Mouse (Mus musculus): ENCODE results near the gene Mrpl58. TPM values are rescaled to one million over a fixed set of nuclear protein-coding genes. Genes with fewer than 3 reads are reported as not detected.
"Not testable (repeated sequence)": the region's sequence is repeated elsewhere in the genome, so short reads cannot be mapped to it uniquely, and the experiment has no call there.

Mrpl58 gene
- total RNA-seq, 2 experiments from 2014 or later, result 97.9 to 109 TPM

DNA sequence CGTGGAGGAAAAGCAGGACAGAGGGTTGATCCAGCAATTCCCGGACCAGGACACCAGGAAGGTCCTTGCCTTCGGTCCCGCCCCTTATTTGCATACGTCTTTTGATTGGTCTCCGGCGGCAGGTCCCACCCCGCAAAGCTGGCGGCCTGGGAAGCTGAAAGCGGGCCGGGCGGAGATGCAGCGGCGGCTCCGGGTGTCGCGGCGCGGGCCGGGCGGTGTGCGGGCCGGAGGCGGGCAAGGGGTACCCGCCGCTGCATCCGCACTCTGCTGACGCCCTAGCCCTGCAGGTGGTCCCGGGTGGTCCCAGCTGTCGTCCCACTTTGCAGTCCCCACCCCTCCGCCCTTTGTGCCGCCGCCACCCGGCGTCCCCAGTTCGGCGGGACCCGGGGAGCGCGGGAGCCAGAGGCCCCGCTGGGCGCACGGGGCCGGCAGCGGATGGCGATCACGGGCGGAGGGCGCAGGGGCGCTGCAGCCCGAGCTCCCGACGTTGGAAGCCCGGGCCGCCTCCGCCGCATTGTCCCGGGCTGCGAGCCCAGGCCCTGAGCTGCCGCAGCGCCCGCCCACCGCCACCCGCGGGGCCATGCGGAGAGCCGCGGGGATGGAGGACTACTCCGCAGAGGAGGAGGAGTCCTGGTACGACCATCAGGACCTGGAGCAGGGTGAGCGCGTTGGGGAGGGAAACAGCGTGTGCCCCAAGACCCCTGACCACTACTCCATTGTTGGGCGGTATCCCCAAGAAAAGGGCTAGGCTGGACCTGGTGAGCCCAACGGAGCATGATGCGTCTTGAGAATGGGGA lies 21.6 kb upstream of the Mrpl58 start, which contains the start of gene Cdr2l:
Cdr2l (plus strand) TSS at position 174 of the 797 bp plus-strand sequence.
- intact Hi-C loops (cut with DNase I), result no loop called here
- peak; percentile 92 for DNase-seq

DNA sequence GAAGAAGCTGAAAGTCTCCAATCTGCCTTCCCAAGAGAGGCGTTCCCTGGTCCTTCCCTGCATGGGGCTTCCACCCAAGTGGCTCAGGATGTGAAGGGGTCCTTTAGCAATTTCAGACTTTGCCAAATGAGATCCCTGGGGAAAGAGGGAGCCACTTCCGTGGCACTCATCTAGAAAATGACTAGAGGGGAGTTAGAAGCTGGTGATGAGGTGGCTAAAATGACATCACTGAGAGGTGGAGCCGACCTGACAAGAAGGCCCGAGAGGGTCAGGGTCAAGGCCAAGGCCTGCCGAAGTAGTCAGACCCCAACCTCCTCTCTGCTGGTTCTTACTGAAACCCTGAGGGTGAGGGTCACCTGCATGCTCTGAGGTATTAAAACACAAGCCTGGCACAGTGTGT lies 20.7 kb upstream of the Mrpl58 start:
- no peak for DNase-seq
- intact Hi-C loops (cut with DNase I), result no loop called here

DNA sequence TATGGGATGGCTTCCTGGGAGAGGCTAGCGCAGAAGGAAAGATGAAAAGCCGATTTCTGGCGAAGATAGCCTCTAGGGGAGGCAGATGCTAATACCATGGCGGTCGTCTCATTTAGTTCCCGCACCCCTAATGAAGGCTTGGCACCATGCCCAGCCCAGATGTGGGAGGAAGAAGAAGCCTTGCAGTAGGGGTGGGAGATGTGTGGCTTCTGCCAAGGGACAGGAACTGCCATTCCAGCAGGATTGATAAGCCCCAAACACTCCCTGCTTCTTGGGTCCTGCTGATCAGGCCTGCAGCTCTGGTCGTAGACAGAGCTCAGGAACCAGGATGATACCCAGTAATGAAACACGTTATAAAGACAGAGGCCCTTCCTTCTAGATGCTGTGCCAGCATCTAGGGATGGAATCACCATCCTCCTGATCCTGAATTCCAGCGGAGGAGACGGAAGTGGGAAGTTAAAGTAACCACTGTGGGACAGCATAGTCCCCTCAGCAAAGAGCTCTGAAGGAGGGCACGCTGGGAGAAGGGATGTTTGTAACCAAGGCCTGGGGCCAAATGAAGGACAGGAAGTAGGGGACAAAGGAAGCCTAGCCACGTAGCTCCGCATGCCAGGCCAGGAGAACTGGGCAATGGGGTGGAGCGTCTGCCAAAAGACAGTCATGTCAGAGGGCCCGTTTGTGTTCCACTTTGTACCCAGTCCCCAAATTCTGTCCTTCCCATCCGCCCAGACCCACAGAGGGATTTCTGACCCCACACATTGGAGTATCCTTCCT lies 19.7 kb upstream of the Mrpl58 start:
- intact Hi-C loops (cut with DNase I), result no loop called here

DNA sequence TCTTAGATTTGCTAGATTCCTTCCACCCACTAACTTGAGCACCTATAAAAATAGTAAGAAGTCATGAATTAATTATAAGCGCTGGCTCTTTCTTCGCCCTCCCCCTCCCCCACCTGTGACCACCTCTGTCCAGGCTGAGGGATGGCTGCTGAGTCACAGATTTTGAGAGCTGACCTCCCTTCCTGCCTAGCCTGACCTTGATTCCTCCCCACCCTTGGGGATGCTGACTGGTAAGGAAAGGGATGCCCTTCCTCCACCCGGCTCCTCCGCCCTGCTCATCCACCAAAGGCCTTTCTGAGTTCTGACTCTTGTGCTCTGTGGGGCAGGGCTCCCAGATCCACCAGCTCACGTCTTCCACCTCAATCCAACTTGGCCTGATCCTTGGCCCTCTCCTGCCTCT lies 19.0 kb upstream of the Mrpl58 start:
- DNase-seq, result no peak
- intact Hi-C loops (cut with DNase I), result no loop called here

More for the DNA sequence above, 19.7 kb upstream of the Mrpl58 start:
- peak; percentile 62 for DNase-seq

DNA sequence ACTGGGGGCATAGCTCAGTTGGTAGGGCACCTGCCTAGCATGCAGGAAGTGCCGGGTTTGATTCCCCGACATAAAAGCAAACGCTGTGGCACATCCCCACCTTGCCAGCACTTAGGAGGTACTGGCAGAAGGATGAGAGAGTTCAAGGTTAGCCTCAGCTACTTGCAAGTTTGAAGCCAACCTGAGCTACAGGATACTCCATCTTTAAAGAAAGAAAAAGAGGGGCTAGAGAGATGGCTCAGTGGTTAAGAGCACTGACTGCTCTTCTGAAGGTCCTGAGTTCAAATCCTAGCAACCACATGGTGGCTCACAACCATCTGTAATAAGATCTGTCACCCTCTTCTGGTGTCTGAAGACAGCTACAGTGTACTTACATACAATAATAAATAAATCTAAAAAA lies 16.7 kb upstream of the Mrpl58 start:
- intact Hi-C loops (cut with DNase I); DNase-seq: not testable (repeated sequence)

DNA sequence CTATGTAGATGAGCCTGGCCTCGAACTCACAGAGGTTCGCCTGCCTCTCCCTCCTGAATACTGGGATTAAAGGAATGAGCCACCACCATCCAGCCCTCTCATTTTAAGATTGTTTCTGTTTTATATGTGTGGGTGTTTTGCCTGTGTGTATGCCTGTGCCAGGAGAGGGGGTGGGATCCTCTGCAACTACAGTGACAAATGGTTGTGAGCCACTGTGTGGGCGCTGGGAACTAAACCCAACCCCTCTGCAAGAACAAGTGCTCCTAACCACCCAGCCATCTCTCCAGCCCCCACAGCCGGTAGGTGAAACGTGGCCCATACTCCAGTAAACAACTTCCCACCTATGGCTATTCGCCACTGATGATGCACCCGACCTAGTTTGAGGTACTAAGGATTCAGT lies 12.2 kb upstream of the Mrpl58 start:
- intact Hi-C loops (cut with DNase I), result no loop called here
- DNase-seq, result no peak

DNA sequence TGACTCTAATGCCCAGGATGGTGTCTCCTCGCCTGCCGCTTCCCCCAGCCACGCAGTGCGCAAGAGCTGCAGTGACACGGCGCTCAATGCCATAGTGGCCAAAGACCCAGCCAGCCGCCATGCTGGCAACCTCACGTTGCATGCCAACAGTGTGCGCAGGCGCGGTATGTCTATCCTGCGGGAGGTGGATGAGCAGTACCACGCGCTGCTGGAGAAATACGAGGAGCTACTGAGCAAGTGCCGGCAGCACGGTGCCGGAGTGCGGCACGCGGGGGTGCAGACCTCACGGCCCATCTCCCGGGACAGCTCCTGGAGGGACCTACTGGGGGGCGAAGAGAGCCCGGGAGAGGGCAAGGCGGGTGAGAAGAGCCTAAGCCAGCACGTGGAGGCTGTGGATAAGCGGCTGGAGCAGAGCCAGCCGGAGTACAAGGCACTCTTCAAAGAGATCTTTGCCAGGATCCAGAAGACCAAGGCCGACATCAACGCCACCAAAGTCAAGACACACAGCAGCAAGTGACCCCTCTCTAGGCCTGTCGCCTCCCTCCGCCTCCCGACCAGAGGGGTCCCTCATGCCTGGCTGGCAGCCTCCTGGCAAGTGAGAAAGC lies 9.7 kb upstream of the Mrpl58 start:
- no peak for DNase-seq
- intact Hi-C loops (cut with DNase I), result no loop called here

DNA sequence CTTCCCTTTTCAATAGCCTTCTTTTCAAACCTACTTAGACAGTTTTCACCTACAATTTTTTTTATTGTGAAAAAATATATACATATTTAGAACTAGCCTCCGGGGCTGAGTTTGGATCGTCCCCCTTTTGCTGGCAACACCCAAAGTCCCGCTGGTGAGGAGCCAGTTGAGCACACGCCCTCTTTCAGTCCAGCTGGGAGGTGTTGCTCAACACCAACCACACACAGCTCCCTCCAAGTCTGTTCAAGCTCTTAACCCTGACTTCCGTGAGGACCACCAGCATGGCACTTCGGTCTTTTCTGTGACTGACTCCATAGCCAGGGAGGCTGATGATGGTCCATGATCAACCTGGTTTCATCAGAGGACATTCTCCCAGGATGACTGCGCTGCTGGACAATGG lies 5.5 kb upstream of the Mrpl58 start:
- DNase-seq, result no peak
- intact Hi-C loops (cut with DNase I), result no loop called here

DNA sequence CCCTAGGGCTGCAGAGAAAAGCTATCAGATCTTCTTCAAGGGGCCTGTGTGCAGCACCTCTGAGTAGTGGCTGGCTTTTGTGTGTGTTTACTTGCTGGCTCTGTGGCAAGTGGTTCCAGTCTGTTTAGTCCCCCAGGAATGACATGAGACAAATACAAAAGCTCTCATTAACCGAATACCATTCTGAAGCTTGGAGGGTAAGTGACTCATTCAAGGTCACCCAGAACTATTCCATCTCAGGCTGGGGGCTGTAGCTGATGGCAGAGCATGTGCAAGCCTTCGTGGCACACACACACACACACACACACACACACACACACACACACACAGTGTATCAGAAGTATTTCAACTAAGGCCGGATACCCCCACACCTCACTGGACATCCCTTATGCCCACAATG lies 3.4 kb upstream of the Mrpl58 start:
- DNase-seq, result no peak
- intact Hi-C loops (cut with DNase I), result no loop called here

DNA sequence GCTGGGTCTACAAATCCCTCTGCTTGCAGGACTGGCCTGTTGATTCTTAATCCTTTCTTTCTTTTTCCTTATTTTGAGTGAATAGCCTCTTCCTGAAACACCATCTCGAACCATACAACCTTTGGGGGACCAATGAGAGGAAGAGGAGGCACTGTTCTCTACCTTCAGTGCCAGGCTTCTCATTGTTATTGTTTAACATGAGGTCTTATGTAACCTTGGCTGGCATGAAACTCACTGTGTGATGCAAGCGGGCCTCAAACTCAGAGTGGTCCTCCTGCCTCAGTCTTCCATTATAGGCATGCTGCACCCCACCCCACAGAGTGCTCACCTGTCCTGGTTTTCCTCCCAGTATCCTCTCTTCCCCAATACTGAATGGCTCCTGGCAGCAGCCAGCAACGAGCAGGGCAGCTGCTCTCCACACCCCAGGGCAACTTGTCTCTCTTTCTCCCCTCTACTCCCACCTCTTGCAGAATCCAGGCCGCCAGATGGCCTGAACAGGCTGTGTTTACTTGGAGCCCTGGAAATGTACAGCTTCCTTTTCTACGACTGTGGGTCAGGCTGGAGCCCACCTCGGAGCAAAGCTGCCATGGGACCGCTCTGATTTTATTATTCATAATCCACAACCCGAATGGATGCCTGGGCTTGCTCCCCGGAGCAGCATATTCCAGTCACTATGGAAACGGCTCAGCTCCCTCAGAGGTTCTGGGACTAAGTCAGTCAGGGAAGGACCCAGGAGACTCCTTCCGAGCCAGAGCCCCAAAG lies 2.7 kb upstream of the Mrpl58 start:
- intact Hi-C loops (cut with DNase I), result no loop called here
- DNase-seq, result peak; percentile 74

DNA sequence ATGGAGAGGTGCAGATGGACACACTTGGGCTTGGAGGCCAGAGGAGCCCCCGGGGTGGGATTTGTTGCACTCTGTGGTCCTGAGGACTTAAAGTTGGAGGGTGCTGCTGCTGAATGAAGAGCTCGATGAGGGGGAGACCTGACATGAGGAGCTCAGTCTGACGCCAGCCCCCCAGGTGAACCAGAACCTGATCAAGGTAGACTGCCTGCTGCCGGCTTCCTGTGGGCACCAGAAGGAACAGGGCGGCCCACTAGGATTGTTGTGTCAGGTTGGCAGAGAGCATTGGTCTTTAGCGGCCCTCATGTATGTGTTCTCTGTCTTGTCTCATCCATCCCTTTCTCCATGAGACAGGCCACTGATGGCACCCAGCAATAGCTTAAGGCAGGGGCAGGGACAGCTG lies 2.2 kb downstream of the Mrpl58 start:
- intact Hi-C loops (cut with DNase I), result no loop called here
- DNase-seq, result no peak

DNA sequence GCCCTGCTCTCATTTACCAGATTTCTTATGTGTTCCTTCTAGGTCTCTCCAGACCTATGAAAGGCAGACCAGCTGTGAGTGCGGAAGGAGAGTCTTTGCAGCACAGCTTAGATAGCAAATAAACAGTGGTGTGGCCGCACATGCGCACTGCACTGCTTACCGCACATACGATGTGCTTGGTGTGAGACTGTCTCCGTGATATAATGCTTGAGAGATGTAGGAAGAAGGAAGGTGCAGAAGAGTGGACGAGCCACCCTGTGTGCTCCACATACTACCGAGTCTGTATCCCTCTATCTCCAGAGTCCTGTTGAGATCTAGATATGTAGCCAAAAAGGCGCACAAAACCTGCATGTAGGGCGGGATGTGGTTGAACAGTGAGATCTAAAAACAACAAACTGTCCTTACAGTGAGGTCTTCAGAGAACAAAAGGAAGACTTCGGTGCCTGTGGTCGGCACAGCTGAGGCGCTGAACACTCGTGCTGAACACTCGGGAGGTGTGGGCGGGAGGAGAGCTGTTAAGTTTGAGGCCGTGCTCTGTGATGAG lies 3.4 kb downstream of the Mrpl58 start:
- DNase-seq, result no peak
- intact Hi-C loops (cut with DNase I), result no loop called here

DNA sequence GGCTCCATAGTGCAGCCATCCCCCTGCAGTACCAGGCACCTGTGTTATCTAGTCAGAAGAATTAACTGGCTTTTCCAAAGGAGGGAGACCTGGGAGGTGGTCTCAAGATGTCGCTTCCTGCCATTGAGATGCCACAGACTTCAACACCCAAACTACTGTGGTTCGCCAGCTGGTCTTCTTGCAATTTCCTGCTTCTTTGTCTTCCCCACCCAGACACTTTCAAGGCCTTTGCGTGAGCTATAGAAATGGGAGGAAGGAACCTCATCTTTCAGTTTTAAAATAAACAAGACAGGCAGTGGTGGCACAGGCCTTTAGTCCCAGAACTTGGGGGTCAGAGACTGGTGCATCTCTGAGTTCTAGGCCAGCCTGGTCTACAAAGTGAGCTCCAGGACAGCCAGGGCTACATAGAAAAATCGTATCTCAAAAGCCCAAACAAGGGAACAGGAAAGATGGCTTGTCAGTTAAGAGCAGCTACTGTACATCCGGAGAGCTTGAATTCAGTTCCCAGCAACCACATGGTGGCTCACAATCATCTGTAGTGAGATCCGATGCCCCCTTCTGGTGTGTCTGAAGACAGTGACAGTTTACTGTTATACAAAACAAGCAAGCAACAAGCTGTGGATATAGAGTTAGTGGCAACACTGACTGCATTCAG lies 4.8 kb downstream of the Mrpl58 start:
- no peak for DNase-seq
- intact Hi-C loops (cut with DNase I), result no loop called here

DNA sequence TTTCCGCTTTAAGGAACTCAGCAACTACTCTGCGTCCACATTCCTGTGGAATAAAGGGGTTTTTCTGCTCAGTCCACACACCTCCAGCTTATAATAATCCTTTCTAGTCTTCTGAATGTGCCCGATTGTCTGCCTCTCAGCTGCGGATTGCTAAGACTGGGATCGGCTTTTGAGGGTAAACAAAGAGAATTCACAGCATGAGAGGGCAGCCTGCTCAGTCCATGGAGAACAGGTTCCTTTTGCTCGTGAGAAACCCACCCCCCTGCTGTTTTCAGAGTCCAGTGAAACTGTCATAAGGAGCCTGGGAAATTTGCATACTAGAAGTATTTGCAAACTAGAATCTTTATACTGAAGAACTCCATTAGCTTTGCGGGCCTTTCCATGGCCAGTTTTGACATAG lies 6.0 kb downstream of the Mrpl58 start:
- no peak for DNase-seq
- intact Hi-C loops (cut with DNase I), result no loop called here

DNA sequence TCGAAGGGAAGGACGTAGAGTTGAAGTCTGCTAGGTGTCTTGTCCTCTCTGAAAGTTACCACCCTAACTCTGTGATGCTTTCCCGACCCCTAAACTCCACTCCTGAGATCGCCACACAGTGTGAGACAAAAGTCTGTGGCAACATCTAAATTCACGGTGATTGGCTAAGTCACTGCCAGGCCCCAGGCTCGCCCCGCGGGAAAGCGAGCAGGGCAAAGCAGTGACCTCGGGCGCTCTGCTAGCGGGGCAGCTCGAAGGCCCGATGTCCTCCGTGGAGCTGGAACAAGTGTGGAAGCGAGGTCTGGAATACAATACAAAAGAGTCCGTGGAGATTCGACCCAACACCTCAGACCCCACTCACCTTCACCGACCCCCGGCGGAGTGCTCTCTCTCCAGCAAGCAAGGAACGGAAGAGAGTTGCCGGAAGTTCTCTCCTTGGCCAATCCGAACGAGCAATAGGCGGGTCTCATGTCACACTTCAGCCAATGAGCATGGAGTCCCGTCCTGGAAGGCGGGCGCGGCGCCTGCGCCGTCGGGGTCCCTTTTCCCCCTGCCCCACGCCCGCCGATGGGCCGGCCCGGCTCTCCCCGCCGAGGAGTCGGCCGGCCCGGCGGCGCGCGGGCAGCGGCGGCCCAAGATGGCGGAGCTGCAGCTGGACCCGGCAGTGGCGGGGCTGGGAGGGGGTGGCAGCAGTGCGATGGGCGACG lies 16.1 kb downstream of the Mrpl58 start, which contains the start of the genes Atp5h and Kctd2:
Atp5h (minus strand) TSS at position 432 of the 707 bp plus-strand sequence.
Kctd2 (plus strand) TSS at position 598 of the 707 bp plus-strand sequence.
- intact Hi-C loops (cut with DNase I), result loop anchor here (5.0 kb wide), 1 partner anchor 57 kb away; no protein-coding TSS in a partner anchor
- DNase-seq, result peak; percentile 97

DNA sequence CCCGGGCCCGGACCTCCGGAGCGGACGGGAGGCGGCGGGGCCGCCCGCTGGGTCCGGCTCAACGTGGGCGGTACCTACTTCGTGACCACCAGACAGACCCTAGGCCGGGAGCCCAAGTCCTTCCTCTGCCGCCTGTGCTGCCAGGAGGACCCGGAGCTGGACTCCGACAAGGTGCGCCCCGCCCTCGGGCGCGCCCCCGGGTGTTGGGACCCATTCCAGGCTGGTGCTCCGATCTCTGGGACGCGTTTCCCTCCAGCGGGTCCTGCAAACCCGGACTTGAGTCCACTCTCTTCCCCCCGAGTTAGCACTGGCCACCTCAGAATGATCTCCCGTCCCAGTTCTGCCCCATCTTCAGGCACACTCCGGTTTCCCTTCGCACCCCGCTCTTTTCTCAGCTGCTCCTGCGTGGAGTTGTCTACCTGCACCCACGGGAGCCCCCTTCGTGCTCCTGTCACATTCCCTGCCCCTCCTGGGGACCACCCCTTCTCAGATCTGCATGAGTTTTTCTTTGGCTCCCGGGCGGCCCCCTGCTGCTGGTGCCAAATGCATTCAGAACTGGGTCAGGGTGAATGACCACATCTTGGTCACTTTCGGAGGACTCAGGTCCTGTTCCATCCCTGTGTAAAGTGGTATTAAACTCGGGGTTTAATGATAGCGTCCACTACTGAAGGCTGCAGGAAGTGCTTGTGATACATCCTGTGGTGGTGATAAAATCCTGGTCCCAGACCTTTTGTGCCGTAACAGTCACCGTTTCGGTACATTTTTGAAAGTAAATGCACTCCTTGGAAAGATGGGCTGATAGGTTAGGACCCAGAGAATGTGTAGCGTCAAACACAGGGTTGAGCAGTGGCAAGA lies 17.0 kb downstream of the Mrpl58 start:
- DNase-seq, result peak; percentile 74
- intact Hi-C loops (cut with DNase I), result no loop called here

DNA sequence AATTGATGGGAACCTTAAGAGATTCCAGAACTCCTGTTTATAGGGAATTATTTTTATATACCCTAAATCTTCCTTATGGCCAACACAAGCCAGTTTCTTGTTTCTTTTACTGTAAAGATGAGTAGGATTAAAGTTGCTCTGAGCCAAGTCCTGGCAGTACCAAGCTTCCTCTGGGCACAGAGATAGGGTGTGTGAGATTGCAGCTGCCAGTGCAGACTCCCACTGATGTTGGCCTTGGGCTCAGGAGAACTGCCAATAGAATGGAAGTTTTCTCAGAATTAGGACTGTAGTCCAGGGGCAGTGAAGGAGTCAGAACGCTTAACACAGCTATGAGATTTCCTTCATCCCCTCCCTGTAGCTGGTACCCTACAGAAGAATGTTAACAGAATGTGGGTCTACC lies 17.8 kb downstream of the Mrpl58 start:
- peak; percentile 35 for DNase-seq
- intact Hi-C loops (cut with DNase I), result no loop called here

DNA sequence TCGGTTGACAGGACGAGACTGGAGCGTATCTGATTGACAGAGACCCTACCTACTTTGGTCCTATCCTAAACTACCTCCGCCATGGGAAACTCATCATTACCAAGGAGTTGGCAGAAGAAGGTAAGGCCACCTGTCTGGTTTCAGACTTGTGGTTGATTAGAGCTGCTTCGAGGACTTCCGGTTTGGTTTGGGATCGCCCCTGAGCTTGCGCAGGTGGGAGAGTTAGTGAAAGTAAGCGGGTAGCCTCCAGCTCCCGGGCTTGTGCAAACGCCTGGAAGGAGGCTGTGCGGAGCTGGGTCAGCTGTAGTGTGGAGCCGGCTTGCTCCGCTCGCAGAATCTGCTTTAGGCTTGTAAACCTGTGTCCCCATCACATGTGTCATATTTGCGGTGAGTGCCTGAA lies 18.4 kb downstream of the Mrpl58 start:
- no peak for DNase-seq
- intact Hi-C loops (cut with DNase I), result no loop called here
